Mouse (Mus musculus) liver, embryonic 11.5 days (tissue): ENCODE measurements around the gene Olfr229. TPM values are rescaled to one million over a fixed set of nuclear protein-coding genes. Genes with fewer than 3 reads are reported as not detected.
"Not testable (repeated sequence)": the region's sequence is repeated elsewhere in the genome, so short reads cannot be mapped to it uniquely, and the experiment has no call there.

ENCODE experiments used
- ATAC-seq: fragments of 200-750 bp; cut with Nextera tagmentation; replicated peaks from 2 replicates; pipeline ENCODE4 v1.8.0; 2017; ENCODE audit warnings: moderate number of reproducible peaks, mild to moderate bottlenecking, moderate TSS enrichment, moderate library complexity; ENCODE audit not compliant: low FRiP score
- DNase-seq: peaks from one replicate; pipeline ENCODE4 v3.0.0-alpha.2; 2017; ENCODE audit warnings: low spot score
- H3K27ac ChIP-seq: fragments of 300-500 bp; sonication (generic); 2 replicates; pipeline ENCODE4 v1.5.1; 2014; ENCODE audit warnings: mild to moderate bottlenecking, low read depth, low read length, control low read depth
- H3K27me3 ChIP-seq: fragments of 300-500 bp; sonication (generic); replicated peaks from 2 replicates; pipeline ENCODE4 v1.6.1; 2014; ENCODE audit warnings: low read length, mixed read lengths; ENCODE audit not compliant: control insufficient read depth, insufficient read depth
- H3K36me3 ChIP-seq: fragments of 300-500 bp; sonication (generic); 2 replicates; pipeline ENCODE4 v1.6.1; 2014; ENCODE audit warnings: mild to moderate bottlenecking, low read length, moderate library complexity, mixed read lengths; ENCODE audit not compliant: control insufficient read depth, insufficient read depth
- H3K4me1 ChIP-seq: fragments of 300-500 bp; sonication (generic); replicated peaks from 2 replicates; pipeline ENCODE4 v1.6.1; 2014; ENCODE audit warnings: low read length, mixed read lengths; ENCODE audit not compliant: control insufficient read depth, insufficient read depth
- H3K4me2 ChIP-seq: fragments of 300-500 bp; sonication (generic); 2 replicates; pipeline ENCODE4 v1.6.1; 2014; ENCODE audit warnings: mild to moderate bottlenecking, control low read depth, moderate library complexity
- H3K4me3 ChIP-seq: fragments of 300-500 bp; sonication (generic); 2 replicates; pipeline ENCODE4 v1.5.1; 2014; ENCODE audit warnings: low read depth, low read length, control low read depth
- H3K9ac ChIP-seq: fragments of 300-500 bp; sonication (generic); 2 replicates; pipeline ENCODE4 v1.6.1; 2014; ENCODE audit warnings: low read depth, low read length, control low read depth
- H3K9me3 ChIP-seq: fragments of 300-500 bp; sonication (generic); 2 replicates; pipeline ENCODE4 v1.6.1; 2016; ENCODE audit warnings: low read length, inconsistent platforms, mixed read lengths; ENCODE audit not compliant: control insufficient read depth
- WGBS: fragments of 180-500 bp; shearing (Covaris S2); extraction: QIAGEN DNeasy Blood & Tissue Kit; methylation state at CpG from one replicate; pipeline ENCODE4 v1.1.7; 2014; 5-methylcytosine and 5-hydroxymethylcytosine counted together
- polyA plus RNA-seq: library from polyadenylated mRNA; unstranded; fragments of >200 nt; fragmentation: Nextera tagmentation; extraction: Ambion mirVana; gene quantifications from 2 replicates; pipeline ENCODE4 v1.2.1, GENCODE M21; 2014

Olfr229 gene
- polyA plus RNA-seq, 1 experiment from 2014 or later, result not detected

DNA sequence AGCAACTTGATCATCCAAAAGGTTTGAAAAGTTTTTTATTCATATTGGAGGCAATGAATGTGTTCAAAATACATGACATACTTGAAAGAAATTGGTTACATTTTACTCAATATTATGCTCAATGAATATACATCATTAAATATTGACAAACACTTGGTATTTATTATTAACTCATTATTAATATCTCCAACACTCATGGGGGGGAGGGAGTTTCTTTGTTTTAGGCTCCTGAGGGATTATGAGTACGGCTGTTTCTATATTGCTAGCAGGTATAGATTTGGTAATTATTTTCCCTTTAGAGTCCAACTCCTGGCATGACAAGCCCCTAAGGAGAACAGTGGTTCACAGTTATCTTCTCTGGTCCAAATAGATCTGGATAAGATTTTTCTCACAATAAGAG, 30.1 kb downstream of the Olfr229 start, which contains the start of gene Olfr974:
Olfr974 (plus strand) TSS at position 301 of the 400 bp plus-strand sequence.
- no peak for ATAC-seq
- no peak for DNase-seq
- Histone ChIP-seq H3K4me1 (no peaks in the 10 kb centered on the region), H3K9me3 (no peaks in the 10 kb centered on the region), H3K9ac (no peak within 1 kb of the TSS), H3K27me3 (no peaks in the 10 kb centered on the region), H3K27ac (no peak within 1 kb of the TSS), H3K4me2 (no peak within 1 kb of the TSS), H3K4me3 (no peak within 1 kb of the TSS), H3K36me3 (no peaks in the 10 kb centered on the region)
- WGBS, result 84% methylated on average over 1 of the region's 1 CpGs

DNA sequence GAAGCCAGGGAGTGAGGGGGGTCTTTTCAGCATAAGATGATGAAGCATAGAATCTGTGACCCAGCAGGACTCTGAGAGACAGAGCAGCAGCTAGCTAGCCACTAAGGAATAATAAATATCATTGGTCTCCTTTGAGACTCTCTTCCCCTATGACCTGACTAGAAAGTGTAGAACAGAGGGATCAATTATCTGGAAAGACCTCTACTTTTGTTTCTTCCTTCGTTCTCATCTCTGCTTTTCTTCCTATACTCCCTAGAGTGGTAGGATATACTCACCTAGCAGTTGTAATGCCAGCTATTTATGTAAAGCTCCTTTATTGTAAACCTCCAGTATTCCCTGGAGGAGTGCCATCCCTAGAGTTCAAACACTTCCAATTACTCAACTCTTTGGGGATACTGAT, 44.8 kb downstream of the Olfr229 start, which contains the start of gene Olfr975:
Olfr975 (minus strand) TSS at position 101 of the 400 bp plus-strand sequence.
- no peaks in the 10 kb centered on the region for H3K27me3 ChIP-seq

DNA sequence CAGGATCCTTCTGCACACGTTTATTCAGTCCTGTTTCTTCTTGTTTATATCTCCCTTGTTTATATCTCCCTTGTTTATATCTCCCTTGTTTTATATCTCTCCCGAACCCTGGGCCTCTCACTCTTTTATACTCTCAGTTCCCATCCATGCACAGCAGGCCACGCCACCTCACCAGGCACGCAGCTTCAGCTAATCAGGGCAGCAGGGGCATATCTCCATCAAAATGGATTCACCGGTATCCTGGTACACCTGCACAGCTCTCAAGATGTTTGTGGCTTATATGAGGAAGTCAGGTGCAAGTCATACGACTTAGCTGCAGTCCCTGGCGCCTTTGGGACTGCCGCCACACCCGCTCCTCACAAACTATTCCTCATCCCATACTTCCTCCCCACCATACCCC, 53.9 kb downstream of the Olfr229 start, which contains the start of gene Olfr976:
Olfr976 (minus strand) TSS at position 101 of the 400 bp plus-strand sequence.
- WGBS, result 82% methylated on average over 7 of the region's 9 CpGs
- ATAC-seq, H3K36me3 ChIP-seq, H3K4me3 ChIP-seq, H3K9me3 ChIP-seq, H3K4me1 ChIP-seq, H3K27me3 ChIP-seq, H3K9ac ChIP-seq, DNase-seq, H3K27ac ChIP-seq, H3K4me2 ChIP-seq: not testable (repeated sequence)

More for the DNA sequence above, 44.8 kb downstream of the Olfr229 start, which contains the start of gene Olfr975:
- Histone ChIP-seq H3K4me2 (no peak within 1 kb of the TSS), H3K27ac (no peak within 1 kb of the TSS), H3K9me3 (no peaks in the 10 kb centered on the region), H3K4me3 (no peak within 1 kb of the TSS), H3K36me3 (no peaks in the 10 kb centered on the region), H3K4me1 (no peaks in the 10 kb centered on the region), H3K9ac (no peak within 1 kb of the TSS)
- DNase-seq (no peak), ATAC-seq (no peak)
- 54% methylated on average over 1 of the region's 1 CpGs for WGBS

Other genes starting within 250 kb of the Olfr229 start
- gene Olfr963, start 240.1 kb upstream of the Olfr229 start, polyA plus RNA-seq, result not detected in 2 replicates
- gene Olfr149, start 200.2 kb upstream of the Olfr229 start, polyA plus RNA-seq, result not detected in 2 replicates
- gene Olfr965, start 196.0 kb upstream of the Olfr229 start, polyA plus RNA-seq, result not detected in 2 replicates
- not detected in 2 replicates for gene Olfr150, start 176.4 kb upstream of the Olfr229 start, polyA plus RNA-seq
- not detected in 2 replicates for gene Olfr967, start 161.1 kb upstream of the Olfr229 start, polyA plus RNA-seq
- not detected in 2 replicates for gene Olfr968, start 124.1 kb upstream of the Olfr229 start, polyA plus RNA-seq
- not detected in 2 replicates for gene Olfr969, start 116.4 kb upstream of the Olfr229 start, polyA plus RNA-seq
- gene Olfr970, start 98.5 kb upstream of the Olfr229 start, polyA plus RNA-seq, result not detected in 2 replicates
- gene Olfr971, start 70.5 kb upstream of the Olfr229 start, polyA plus RNA-seq, result not detected in 2 replicates
- not detected in 2 replicates for gene Olfr972, start 40.9 kb upstream of the Olfr229 start, polyA plus RNA-seq
- not detected in 2 replicates for gene Olfr974, start 30.2 kb downstream of the Olfr229 start, polyA plus RNA-seq
- gene Olfr975, start 44.7 kb downstream of the Olfr229 start, polyA plus RNA-seq, result not detected in 2 replicates
- gene Olfr976, start 53.8 kb downstream of the Olfr229 start, polyA plus RNA-seq, result not detected in 2 replicates
- gene Olfr978, start 84.8 kb downstream of the Olfr229 start, polyA plus RNA-seq, result not detected in 2 replicates
- not detected in 2 replicates for gene Olfr979, start 96.1 kb downstream of the Olfr229 start, polyA plus RNA-seq
- gene Olfr980, start 102.2 kb downstream of the Olfr229 start, polyA plus RNA-seq, result not detected in 2 replicates
- not detected in 2 replicates for gene Olfr981, start 114.1 kb downstream of the Olfr229 start, polyA plus RNA-seq
- not detected in 2 replicates for gene Olfr982, start 166.5 kb downstream of the Olfr229 start, polyA plus RNA-seq
- gene Olfr983, start 186.3 kb downstream of the Olfr229 start, polyA plus RNA-seq, result not detected in 2 replicates
- gene Olfr984, start 206.9 kb downstream of the Olfr229 start, polyA plus RNA-seq, result not detected in 2 replicates
- not detected in 2 replicates for gene Olfr985, start 222.8 kb downstream of the Olfr229 start, polyA plus RNA-seq
- not detected in 2 replicates for gene Tmem225, start 240.8 kb downstream of the Olfr229 start, polyA plus RNA-seq